In genomic region chr9:71215248-71216035, GRCm38 (mm10) we compare ENCODE assay signal across 7 mouse cellular contexts. TPM values are rescaled to one million over a fixed set of nuclear protein-coding genes. Genes with fewer than 3 reads are reported as not detected.
DNase-seq lines count a peak whose midpoint lies in the region; ATAC-seq and TF ChIP-seq lines count a peak whose summit lies in the region.

Gene Aldh1a2 (plus strand): TSS chr9:71215789.

- peak within 1 kb of the TSS; percentile 39 for H3K4me3 ChIP-seq in bone marrow macrophage, adult 2 months (ENCODE audit: insufficient read depth, low read length)
- peak within 1 kb of the TSS; percentile 43 for H3K4me3 ChIP-seq in hindbrain, embryonic 16.5 days (ENCODE audit: low read length)
- peak within 1 kb of the TSS; percentile 50; the same call in 1 of the 2 replicates for H3K4me3 ChIP-seq in liver, adult 2 months (ENCODE audit: insufficient read depth, low read depth, low read length)
- peak within 1 kb of the TSS; percentile 32 for H3K4me3 ChIP-seq in midbrain, postnatal 0 days (ENCODE audit: low read depth, low read length)
- peak within 1 kb of the TSS; percentile 53 for H3K4me3 ChIP-seq in stomach, postnatal 0 days (ENCODE audit: low read depth, low read length)

- no peak for TF ChIP-seq EP300 in stomach, postnatal 0 days (optimal IDR thresholded peaks at IDR 0.05)

- H3K36me3 ChIP-seq in hindbrain, embryonic 16.5 days (ENCODE audit: control insufficient read depth, insufficient read depth, low read length), result no peaks in the 10 kb centered on the region
- no peaks in the 10 kb centered on the region for H3K36me3 ChIP-seq in liver, adult 2 months (ENCODE audit: control insufficient read depth, insufficient read depth, low read length)
- H3K36me3 ChIP-seq in midbrain, postnatal 0 days (ENCODE audit: insufficient read depth, low read length), result no peaks in the 10 kb centered on the region
- no peaks in the 10 kb centered on the region for H3K36me3 ChIP-seq in stomach, postnatal 0 days (ENCODE audit: control insufficient read depth, insufficient read depth, low read length)

- TF ChIP-seq CTCF in bone marrow macrophage, adult 2 months (IDR thresholded peaks at IDR 0.05; ENCODE audit: low read depth, low read length), result peak; percentile 33
- peak; percentile 72 for TF ChIP-seq CTCF in liver, adult 2 months (IDR thresholded peaks at IDR 0.05; ENCODE audit: low read depth, low read length)
- TF ChIP-seq CTCF in midbrain, postnatal 0 days (IDR thresholded peaks at IDR 0.05), result peak; percentile 69
- peak; percentile 84 for TF ChIP-seq CTCF in stomach, postnatal 0 days (IDR thresholded peaks at IDR 0.05; ENCODE audit: low read depth)

- intact Hi-C loops in gastrocnemius, postnatal 14 days (cut with DNase I; ENCODE audit: low total_unique reads), result loop anchor here (10.0 kb wide), 2 partner anchors 229 to 409 kb away; no protein-coding TSS in a partner anchor

- peaks cover 2% of the 10 kb centered on the region; the same call in 1 of the 2 replicates for H3K4me1 ChIP-seq in bone marrow macrophage, adult 2 months (ENCODE audit: control insufficient read depth, insufficient read depth, low read length)
- peaks cover 13% of the 10 kb centered on the region for H3K4me1 ChIP-seq in hindbrain, embryonic 16.5 days (ENCODE audit: control insufficient read depth, insufficient read depth, low read depth, low read length)
- H3K4me1 ChIP-seq in liver, adult 2 months (ENCODE audit: control insufficient read depth, insufficient read depth, low read length), result no peaks in the 10 kb centered on the region
- no peaks in the 10 kb centered on the region for H3K4me1 ChIP-seq in midbrain, postnatal 0 days (ENCODE audit: insufficient read depth, low read length)
- no peaks in the 10 kb centered on the region for H3K4me1 ChIP-seq in stomach, postnatal 0 days (replicated peaks; ENCODE audit: control insufficient read depth, insufficient read depth)

- TF ChIP-seq POLR2A in bone marrow macrophage, adult 2 months (IDR thresholded peaks at IDR 0.05; ENCODE audit: borderline replicate concordance, low read depth, low read length), result no peak
- no peak for TF ChIP-seq POLR2A in liver, adult 2 months (IDR thresholded peaks at IDR 0.05; ENCODE audit: extremely low read depth, insufficient read depth, low read length)

- H3K9me3 ChIP-seq in hindbrain, embryonic 16.5 days (ENCODE audit: control insufficient read depth, low read length), result 0 out of 2 replicates have a peak, but pooled peaks cover 3% of the 10 kb centered on the region
- no peaks in the 10 kb centered on the region for H3K9me3 ChIP-seq in midbrain, postnatal 0 days (ENCODE audit: low read length)
- H3K9me3 ChIP-seq in stomach, postnatal 0 days (ENCODE audit: control insufficient read depth, low read length), result no peaks in the 10 kb centered on the region

- peak within 1 kb of the TSS; percentile 64 for H3K4me2 ChIP-seq in hindbrain, embryonic 16.5 days (ENCODE audit: low read length)
- peak within 1 kb of the TSS; percentile 42 for H3K4me2 ChIP-seq in midbrain, postnatal 0 days (ENCODE audit: low read depth, low read length, poor library complexity, severe bottlenecking)
- H3K4me2 ChIP-seq in stomach, postnatal 0 days (replicated peaks; ENCODE audit: low read depth), result peak within 1 kb of the TSS; percentile 70

- H3K27me3 ChIP-seq in hindbrain, embryonic 16.5 days (replicated peaks; ENCODE audit: control insufficient read depth, insufficient read depth, low read length), result peaks cover 39% of the 10 kb centered on the region
- peaks cover 8% of the 10 kb centered on the region for H3K27me3 ChIP-seq in liver, adult 2 months (ENCODE audit: control insufficient read depth, insufficient read depth, low read length)
- peaks cover 29% of the 10 kb centered on the region for H3K27me3 ChIP-seq in midbrain, postnatal 0 days (ENCODE audit: insufficient read depth, low read length)
- H3K27me3 ChIP-seq in stomach, postnatal 0 days (ENCODE audit: control insufficient read depth, insufficient read depth, low read length), result no peaks in the 10 kb centered on the region; the same call in 1 of the 2 replicates

- no peak within 1 kb of the TSS for H3K27ac ChIP-seq in bone marrow macrophage, adult 2 months (ENCODE audit: insufficient read depth, low read depth, low read length)
- no peak within 1 kb of the TSS for H3K27ac ChIP-seq in hindbrain, embryonic 16.5 days (ENCODE audit: low read depth, low read length)
- H3K27ac ChIP-seq in liver, adult 2 months (replicated peaks; ENCODE audit: insufficient read depth, low read depth, low read length), result no peak within 1 kb of the TSS
- H3K27ac ChIP-seq in midbrain, postnatal 0 days (ENCODE audit: low read depth, low read length), result no peak within 1 kb of the TSS
- H3K27ac ChIP-seq in stomach, postnatal 0 days (replicated peaks), result no peak within 1 kb of the TSS; the same call in 1 of the 2 replicates

- H3K9ac ChIP-seq in hindbrain, embryonic 16.5 days (ENCODE audit: low read depth, low read length), result peak within 1 kb of the TSS; percentile 35
- peak within 1 kb of the TSS; percentile 37; the same call in 1 of the 2 replicates for H3K9ac ChIP-seq in liver, adult 2 months (ENCODE audit: low read depth, low read length)
- H3K9ac ChIP-seq in midbrain, postnatal 0 days (replicated peaks; ENCODE audit: low read length, poor library complexity, severe bottlenecking), result no peak within 1 kb of the TSS
- H3K9ac ChIP-seq in stomach, postnatal 0 days (ENCODE audit: low read length), result peak within 1 kb of the TSS; percentile 70

- DNase-seq in R1 (ENCODE audit: low read depth, low spot score), result peak; percentile 78
- DNase-seq in gastrocnemius, postnatal 14 days, result peak; percentile 83
- no peak for DNase-seq in liver, adult 2 months (ENCODE audit: extremely low read depth, low read depth, low spot score)
- DNase-seq in midbrain, postnatal 0 days (ENCODE audit: low spot score), result peak; percentile 55
- peak; percentile 81 for DNase-seq in stomach, postnatal 0 days (ENCODE audit: low spot score)

- under 1% methylated on average over 53 of the region's 97 CpGs for WGBS in hindbrain, embryonic 16.5 days
- 1% methylated on average over 85 of the region's 97 CpGs for WGBS in liver, adult 2 months
- under 1% methylated on average over 67 of the region's 97 CpGs for WGBS in midbrain, postnatal 0 days
- 2% methylated on average over 66 of the region's 97 CpGs for WGBS in stomach, postnatal 0 days

- H3K79me2 ChIP-seq in liver, adult 2 months (ENCODE audit: control insufficient read depth, insufficient read depth, low read length), result no peaks in the 10 kb centered on the region

- ATAC-seq in hindbrain, embryonic 16.5 days, result peak; percentile 65
- ATAC-seq in midbrain, postnatal 0 days (ENCODE audit: low FRiP score), result peak; percentile 63; the same call in 1 of the 2 replicates
- peak; percentile 89 for ATAC-seq in stomach, postnatal 0 days (ENCODE audit: low FRiP score, low TSS enrichment)

RNA-seq across cellular contexts. Expression of gene Aldh1a2, which starts in this region (rescaled TPM):
- polyA plus RNA-seq in bone marrow macrophage, adult 2 months (2012; ENCODE audit: insufficient read depth, insufficient read length, missing spikeins), result 0.24 TPM in 1 of 2 replicates, not detected in the other
- total RNA-seq in gastrocnemius, postnatal 14 days (2021), result 1 to 10 TPM; 4.7 to 6.1 TPM
- 27.3 and 34.0 TPM in 2 replicates for polyA plus RNA-seq in hindbrain, embryonic 16.5 days (2015; fragmentation: Nextera tagmentation; extraction: Ambion mirVana)
- 0.34 and 0.46 TPM in 2 replicates for total RNA-seq in liver, adult 2 months (2014; rRNA removed)
- 0.09 and 0.16 TPM in 2 replicates for polyA plus RNA-seq in liver, adult 2 months (2012; rRNA removed)
- total RNA-seq in midbrain, postnatal 0 days (2014; rRNA removed), result 19.9 and 33.7 TPM in 2 replicates
- 27.3 and 28.5 TPM in 2 replicates for polyA plus RNA-seq in midbrain, postnatal 0 days (2015; fragmentation: Nextera tagmentation; extraction: Ambion mirVana)
- polyA plus RNA-seq in stomach, postnatal 0 days (2015; fragmentation: Nextera tagmentation; extraction: Ambion mirVana), result 45.2 and 47.2 TPM in 2 replicates

Comparison
In these comparisons a context has a peak if more than half of its experiments do, and no peak if none do; other contexts are left out.
1. RNA of gene Aldh1a2 (polyA plus RNA-seq): 45.2 to 47.2 TPM in stomach, postnatal 0 days, 27.3 to 34.0 TPM in hindbrain, embryonic 16.5 days and 27.3 to 28.5 TPM in midbrain, postnatal 0 days; 0.24 TPM in bone marrow macrophage, adult 2 months and 0.09 to 0.16 TPM in liver, adult 2 months; every median in the first group is over 10 times any median in the second.
2. CTCF ChIP-seq: peak in every context shown above with its lines; median percentile 84 in stomach, postnatal 0 days; 72 in liver, adult 2 months; 69 in midbrain, postnatal 0 days; 33 in bone marrow macrophage, adult 2 months.
3. Peak in every context shown above with its lines, with median percentiles within 50 percentile points of each other: H3K4me3 ChIP-seq, ATAC-seq and H3K4me2 ChIP-seq.